Mouse (Mus musculus): ENCODE results near the gene Ucma. TPM values are rescaled to one million over a fixed set of nuclear protein-coding genes. Genes with fewer than 3 reads are reported as not detected.

The Ucma gene
- total and polyA plus RNA-seq, 2 experiments = not detected

- peak overlapping the region; percentile 84 for H3K9ac ChIP-seq (ENCODE audit: low read depth, low read length)
- H3K4me1 ChIP-seq (ENCODE audit: control insufficient read depth, insufficient read depth, low read length) = peaks cover 26% of the 10 kb centered on the region
- WGBS = 39% methylated on average over 11 of the region's 11 CpGs
- DNase-seq (ENCODE audit: extremely low read depth, low read depth, low spot score) = no peak
- peak overlapping the region; percentile 98 for H3K27ac ChIP-seq (replicated peaks; ENCODE audit: insufficient read depth, low read depth, low read length)
- peak overlapping the region; percentile 67 for H3K4me3 ChIP-seq (ENCODE audit: insufficient read depth, low read depth, low read length)
- TF ChIP-seq CTCF (IDR thresholded peaks at IDR 0.05; ENCODE audit: low read depth, low read length) = no peak
- TF ChIP-seq POLR2A (IDR thresholded peaks at IDR 0.05; ENCODE audit: extremely low read depth, insufficient read depth, low read length) = no peak
- peaks cover 9% of the 10 kb centered on the region; the same call in 1 of the 2 replicates for H3K79me2 ChIP-seq (ENCODE audit: control insufficient read depth, insufficient read depth, low read length)
- peaks cover 29% of the 10 kb centered on the region for H3K36me3 ChIP-seq (ENCODE audit: control insufficient read depth, insufficient read depth, low read length)
- no peaks in the 10 kb centered on the region for H3K27me3 ChIP-seq (ENCODE audit: control insufficient read depth, insufficient read depth, low read length)
These were observed 17.7 kb downstream of the Ucma start for GRCm38 (mm10) chr2:4993584-4993983.

DNA sequence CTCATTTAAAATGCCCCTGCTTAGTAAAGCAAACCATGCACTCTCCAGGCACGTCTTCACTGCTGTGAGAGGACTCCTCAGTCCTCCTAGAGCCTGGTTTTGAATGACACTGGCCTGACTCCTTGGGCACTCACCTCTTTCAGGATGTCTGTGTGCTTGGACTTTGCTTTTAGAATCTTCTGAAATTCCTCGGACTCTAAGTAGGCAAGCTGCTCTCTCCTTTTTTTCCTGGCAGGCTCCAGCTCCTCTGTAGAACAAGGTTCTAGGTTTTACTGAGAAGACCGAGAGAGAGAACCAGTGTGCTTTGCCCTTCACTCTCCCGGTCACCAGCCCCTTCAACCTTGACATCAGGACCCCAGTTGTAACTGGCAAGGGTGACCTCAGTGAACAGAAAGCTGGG is 18.5 kb downstream of the Ucma start:
- Histone ChIP-seq H3K4me1 (ENCODE audit: control insufficient read depth, insufficient read depth, low read length) (peaks cover 29% of the 10 kb centered on the region), H3K36me3 (ENCODE audit: control insufficient read depth, insufficient read depth, low read length) (peaks cover 29% of the 10 kb centered on the region)

GRCm38 (mm10) chr2:4995646-4996045 is 19.7 kb downstream of the Ucma start:
- TF ChIP-seq POLR2A (IDR thresholded peaks at IDR 0.05; ENCODE audit: extremely low read depth, insufficient read depth, low read length) = no peak
- no peak for TF ChIP-seq CTCF (IDR thresholded peaks at IDR 0.05; ENCODE audit: low read depth, low read length)
- H3K9ac ChIP-seq (ENCODE audit: low read depth, low read length) = peak overlapping the region; percentile 89
- H3K27me3 ChIP-seq (ENCODE audit: control insufficient read depth, insufficient read depth, low read length) = no peaks in the 10 kb centered on the region
- H3K27ac ChIP-seq (replicated peaks; ENCODE audit: insufficient read depth, low read depth, low read length) = peak overlapping the region; percentile 98
- WGBS = 31% methylated on average over 11 of the region's 11 CpGs
- H3K79me2 ChIP-seq (ENCODE audit: control insufficient read depth, insufficient read depth, low read length) = peaks cover 9% of the 10 kb centered on the region; the same call in 1 of the 2 replicates
- peak; percentile 96 for DNase-seq (ENCODE audit: extremely low read depth, low read depth, low spot score)
- peaks cover 27% of the 10 kb centered on the region for H3K4me1 ChIP-seq (ENCODE audit: control insufficient read depth, insufficient read depth, low read length)
- H3K36me3 ChIP-seq (ENCODE audit: control insufficient read depth, insufficient read depth, low read length) = peaks cover 20% of the 10 kb centered on the region
- H3K4me3 ChIP-seq (ENCODE audit: insufficient read depth, low read depth, low read length) = peak overlapping the region; percentile 63

More for the DNA sequence above, 18.5 kb downstream of the Ucma start:
- H3K27me3 ChIP-seq (ENCODE audit: control insufficient read depth, insufficient read depth, low read length) = no peaks in the 10 kb centered on the region
- H3K27ac ChIP-seq (replicated peaks; ENCODE audit: insufficient read depth, low read depth, low read length) = peak overlapping the region; percentile 98
- no peak for DNase-seq (ENCODE audit: extremely low read depth, low read depth, low spot score)
- WGBS = 33% methylated on average over 4 of the region's 4 CpGs
- H3K9ac ChIP-seq (ENCODE audit: low read depth, low read length) = peak overlapping the region; percentile 98
- H3K4me3 ChIP-seq (ENCODE audit: insufficient read depth, low read depth, low read length) = peak overlapping the region; percentile 71
- no peak for TF ChIP-seq POLR2A (IDR thresholded peaks at IDR 0.05; ENCODE audit: extremely low read depth, insufficient read depth, low read length)
- TF ChIP-seq CTCF (IDR thresholded peaks at IDR 0.05; ENCODE audit: low read depth, low read length) = no peak
- H3K79me2 ChIP-seq (ENCODE audit: control insufficient read depth, insufficient read depth, low read length) = peaks cover 9% of the 10 kb centered on the region; the same call in 1 of the 2 replicates

DNA sequence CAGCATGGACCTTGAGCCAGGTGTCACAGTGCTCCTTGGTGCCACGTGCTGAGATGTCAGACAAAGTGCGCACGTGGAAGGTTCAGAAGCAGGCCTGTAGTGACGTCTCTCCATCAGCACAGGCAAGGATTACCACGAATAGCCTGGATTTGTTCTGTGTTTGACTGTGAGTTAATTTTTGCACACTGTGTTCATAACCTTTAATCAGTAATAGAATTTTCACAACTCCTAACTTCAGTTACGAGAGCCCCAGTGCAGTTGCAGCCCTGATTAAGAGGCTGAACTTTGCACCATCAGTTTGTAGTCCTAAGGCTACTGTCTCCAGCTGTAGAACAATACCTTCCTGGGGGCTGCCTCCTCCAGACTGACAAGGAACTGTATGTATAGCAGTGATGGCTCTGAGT is 20.5 kb downstream of the Ucma start:
- Histone ChIP-seq H3K79me2 (ENCODE audit: control insufficient read depth, insufficient read depth, low read length) (peaks cover 9% of the 10 kb centered on the region; the same call in 1 of the 2 replicates), H3K27ac (replicated peaks; ENCODE audit: insufficient read depth, low read depth, low read length) (peak overlapping the region; percentile 97), H3K36me3 (ENCODE audit: control insufficient read depth, insufficient read depth, low read length) (peaks cover 13% of the 10 kb centered on the region), H3K27me3 (ENCODE audit: control insufficient read depth, insufficient read depth, low read length) (no peaks in the 10 kb centered on the region), H3K4me1 (ENCODE audit: control insufficient read depth, insufficient read depth, low read length) (peaks cover 24% of the 10 kb centered on the region), H3K9ac (ENCODE audit: low read depth, low read length) (peak overlapping the region; percentile 21), H3K4me3 (ENCODE audit: insufficient read depth, low read depth, low read length) (no peak overlapping the region)
- TF ChIP-seq POLR2A (IDR thresholded peaks at IDR 0.05; ENCODE audit: extremely low read depth, insufficient read depth, low read length) = no peak
- TF ChIP-seq CTCF (IDR thresholded peaks at IDR 0.05; ENCODE audit: low read depth, low read length) = no peak
- peak; percentile 100 for DNase-seq (ENCODE audit: extremely low read depth, low read depth, low spot score)
- WGBS = 29% methylated on average over 6 of the region's 6 CpGs

GRCm38 (mm10) chr2:4998905-4999304 is 23.0 kb downstream of the Ucma start:
- H3K36me3 ChIP-seq (ENCODE audit: control insufficient read depth, insufficient read depth, low read length) = no peaks in the 10 kb centered on the region
- H3K79me2 ChIP-seq (ENCODE audit: control insufficient read depth, insufficient read depth, low read length) = peaks cover 3% of the 10 kb centered on the region; the same call in 1 of the 2 replicates
- TF ChIP-seq CTCF (IDR thresholded peaks at IDR 0.05; ENCODE audit: low read depth, low read length) = no peak
- no peak for TF ChIP-seq POLR2A (IDR thresholded peaks at IDR 0.05; ENCODE audit: extremely low read depth, insufficient read depth, low read length)
- WGBS = 63% methylated on average over 3 of the region's 3 CpGs
- no peak for DNase-seq (ENCODE audit: extremely low read depth, low read depth, low spot score)
- H3K27me3 ChIP-seq (ENCODE audit: control insufficient read depth, insufficient read depth, low read length) = no peaks in the 10 kb centered on the region
- no peak overlapping the region for H3K4me3 ChIP-seq (ENCODE audit: insufficient read depth, low read depth, low read length)
- H3K4me1 ChIP-seq (ENCODE audit: control insufficient read depth, insufficient read depth, low read length) = peaks cover 19% of the 10 kb centered on the region
- H3K9ac ChIP-seq (ENCODE audit: low read depth, low read length) = no peak overlapping the region
- no peak overlapping the region; the same call in 1 of the 2 replicates for H3K27ac ChIP-seq (replicated peaks; ENCODE audit: insufficient read depth, low read depth, low read length)

- Histone ChIP-seq H3K36me3 (ENCODE audit: control insufficient read depth, insufficient read depth, low read length) (no peaks in the 10 kb centered on the region), H3K9ac (ENCODE audit: low read depth, low read length) (peak overlapping the region; percentile 35), H3K79me2 (ENCODE audit: control insufficient read depth, insufficient read depth, low read length) (no peaks in the 10 kb centered on the region), H3K4me3 (ENCODE audit: insufficient read depth, low read depth, low read length) (peak overlapping the region; percentile 8; the same call in 1 of the 2 replicates), H3K27me3 (ENCODE audit: control insufficient read depth, insufficient read depth, low read length) (no peaks in the 10 kb centered on the region), H3K4me1 (ENCODE audit: control insufficient read depth, insufficient read depth, low read length) (peaks cover 21% of the 10 kb centered on the region), H3K27ac (replicated peaks; ENCODE audit: insufficient read depth, low read depth, low read length) (peak overlapping the region; percentile 73)
- DNase-seq (ENCODE audit: extremely low read depth, low read depth, low spot score) = peak; percentile 81
- TF ChIP-seq CTCF (IDR thresholded peaks at IDR 0.05; ENCODE audit: low read depth, low read length) = no peak
- TF ChIP-seq POLR2A (IDR thresholded peaks at IDR 0.05; ENCODE audit: extremely low read depth, insufficient read depth, low read length) = no peak
- WGBS = 33% methylated on average over 6 of the region's 6 CpGs
These were observed 25.3 kb downstream of the Ucma start for GRCm38 (mm10) chr2:5001266-5001665.
